Mouse (Mus musculus) embryo, embryonic 10 days (tissue): ENCODE results near the gene Aqr.
A peak's percentile ranks its signal among the peaks of the same experiment; 100 is the strongest.
"Not testable (repeated sequence)": the region's sequence is repeated elsewhere in the genome, so short reads cannot be mapped to it uniquely, and the experiment has no call there.

Experiments
- DNase-seq: peaks from one replicate; pipeline ENCODE4 v3.0.0-alpha.2; 2015; ENCODE audit warnings: low spot score

The Aqr gene

GRCm38 (mm10) chr2:114186924-114187323 lies at the start of gene Aqr:
Gene Aqr (minus strand): TSS chr2:114187024.
- DNase-seq: not testable (repeated sequence)

GRCm38 (mm10) chr2:114236566-114236965 lies 49.7 kb upstream of the Aqr start:
- DNase-seq: no peak

- DNase-seq: no peak
These were observed 48.8 kb upstream of the Aqr start for GRCm38 (mm10) chr2:114235584-114235983.

GRCm38 (mm10) chr2:114231248-114231647 lies 44.4 kb upstream of the Aqr start:
- DNase-seq: no peak

GRCm38 (mm10) chr2:114228672-114229071 lies 41.8 kb upstream of the Aqr start:
- no peak for DNase-seq

- no peak for DNase-seq
These were observed 18.2 kb upstream of the Aqr start for GRCm38 (mm10) chr2:114205036-114205435.

- DNase-seq: peak; percentile 3
These were observed 14.8 kb upstream of the Aqr start for GRCm38 (mm10) chr2:114201574-114201973.

- DNase-seq: peak; percentile 93
These were observed 14.2 kb upstream of the Aqr start, which contains the start of gene Zfp770 for GRCm38 (mm10) chr2:114200932-114201559. Gene Zfp770 (minus strand): TSS chr2:114201469.

- DNase-seq: no peak
These were observed 9.6 kb upstream of the Aqr start for GRCm38 (mm10) chr2:114196421-114196820.

- no peak for DNase-seq
These were observed 8.8 kb downstream of the Aqr start for GRCm38 (mm10) chr2:114177802-114178733.

GRCm38 (mm10) chr2:114174651-114175484 lies 12.0 kb downstream of the Aqr start:
- peak; percentile 87 for DNase-seq

GRCm38 (mm10) chr2:114173248-114173647 lies 13.6 kb downstream of the Aqr start:
- no peak for DNase-seq

GRCm38 (mm10) chr2:114167837-114168236 lies 19.0 kb downstream of the Aqr start:
- no peak for DNase-seq

GRCm38 (mm10) chr2:114161978-114162377 lies 24.8 kb downstream of the Aqr start:
- no peak for DNase-seq

- DNase-seq: no peak
These were observed 29.5 kb downstream of the Aqr start for GRCm38 (mm10) chr2:114157345-114157744.

GRCm38 (mm10) chr2:114156639-114157038 lies 30.2 kb downstream of the Aqr start:
- no peak for DNase-seq

GRCm38 (mm10) chr2:114153247-114153646 lies 33.6 kb downstream of the Aqr start:
- no peak for DNase-seq

GRCm38 (mm10) chr2:114146864-114147458 lies 39.9 kb downstream of the Aqr start:
- no peak for DNase-seq

GRCm38 (mm10) chr2:114145315-114145801 lies 41.5 kb downstream of the Aqr start:
- DNase-seq: peak; percentile 48

- no peak for DNase-seq
These were observed 41.9 kb downstream of the Aqr start for GRCm38 (mm10) chr2:114144915-114145314.

GRCm38 (mm10) chr2:114143842-114144241 lies 43.0 kb downstream of the Aqr start:
- no peak for DNase-seq

GRCm38 (mm10) chr2:114136755-114137154 lies 50.1 kb downstream of the Aqr start:
- no peak for DNase-seq
